Mouse (Mus musculus): Measurements from ENCODE around the gene Fryl. TPM values are rescaled to one million over a fixed set of nuclear protein-coding genes. Genes with fewer than 3 reads are reported as not detected.

Gene Fryl
- polyA plus RNA-seq, 1 experiment from 2014 or later: 47.4 TPM

GRCm38 (mm10) chr5:73186912-73187311 lies 69.5 kb downstream of the Fryl start:
- Histone ChIP-seq H3K36me3 (peaks cover 4% of the 10 kb centered on the region; the same call in 1 of the 2 replicates), H3K4me1 (0 out of 2 replicates have a peak, but pooled peaks cover 3% of the 10 kb centered on the region), H3K27me3 (no peaks in the 10 kb centered on the region), H3K4me2 (replicated peaks) (no peak overlapping the region), H3K9me3 (replicated peaks) (no peaks in the 10 kb centered on the region), H3K9ac (no peak overlapping the region), H3K27ac (no peak overlapping the region), H3K4me3 (no peak overlapping the region)
- ATAC-seq (ENCODE audit: low FRiP score): no peak
- 97% methylated on average over 5 of the region's 5 CpGs for WGBS

GRCm38 (mm10) chr5:73185424-73185823 lies 71.0 kb downstream of the Fryl start:
- Histone ChIP-seq H3K4me2 (replicated peaks) (no peak overlapping the region), H3K9ac (no peak overlapping the region), H3K4me3 (no peak overlapping the region), H3K9me3 (replicated peaks) (no peaks in the 10 kb centered on the region), H3K27ac (no peak overlapping the region), H3K36me3 (peaks cover 4% of the 10 kb centered on the region; the same call in 1 of the 2 replicates), H3K4me1 (0 out of 2 replicates have a peak, but pooled peaks cover 3% of the 10 kb centered on the region), H3K27me3 (no peaks in the 10 kb centered on the region)
- no peak for ATAC-seq (ENCODE audit: low FRiP score)
- 85% methylated on average over 4 of the region's 4 CpGs for WGBS

GRCm38 (mm10) chr5:73182701-73183447 lies 73.5 kb downstream of the Fryl start:
- no peak overlapping the region for H3K4me2 ChIP-seq (replicated peaks)
- H3K9me3 ChIP-seq (replicated peaks): no peaks in the 10 kb centered on the region
- H3K4me1 ChIP-seq: 0 out of 2 replicates have a peak, but pooled peaks cover 3% of the 10 kb centered on the region
- no peak for ATAC-seq (ENCODE audit: low FRiP score)
- peaks cover 4% of the 10 kb centered on the region; the same call in 1 of the 2 replicates for H3K36me3 ChIP-seq
- 89% methylated on average over 12 of the region's 12 CpGs for WGBS
- H3K9ac ChIP-seq: no peak overlapping the region
- H3K27me3 ChIP-seq: no peaks in the 10 kb centered on the region
- no peak overlapping the region for H3K4me3 ChIP-seq
- no peak overlapping the region for H3K27ac ChIP-seq

DNA sequence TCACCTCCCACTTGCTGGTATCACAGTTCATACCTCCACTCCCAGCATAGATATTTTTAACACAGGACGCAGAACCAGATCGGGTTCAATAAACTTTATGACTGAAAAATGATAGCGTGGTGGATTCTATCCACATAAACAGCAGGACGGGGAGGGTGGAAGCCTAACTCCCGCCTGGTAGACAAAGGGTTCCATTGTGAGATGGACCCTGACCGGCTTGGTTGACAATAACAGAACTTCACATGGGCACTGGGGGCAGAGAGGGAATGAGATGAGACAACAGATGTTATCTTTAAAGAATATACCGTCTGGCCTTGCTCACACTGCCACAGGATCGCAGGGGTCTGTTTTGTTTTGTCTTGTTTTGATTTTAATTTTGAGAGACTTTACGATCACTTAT lies 74.2 kb downstream of the Fryl start:
- WGBS: 41% methylated on average over 9 of the region's 9 CpGs
- ATAC-seq (ENCODE audit: low FRiP score): no peak
- no peak overlapping the region for H3K27ac ChIP-seq

GRCm38 (mm10) chr5:73176294-73176693 lies 80.1 kb downstream of the Fryl start:
- H3K4me2 ChIP-seq (replicated peaks): no peak overlapping the region
- no peaks in the 10 kb centered on the region for H3K27me3 ChIP-seq
- no peak overlapping the region for H3K9ac ChIP-seq
- H3K4me1 ChIP-seq: peaks cover 12% of the 10 kb centered on the region; the same call in 1 of the 2 replicates
- H3K9me3 ChIP-seq (replicated peaks): no peaks in the 10 kb centered on the region
- H3K36me3 ChIP-seq: no peaks in the 10 kb centered on the region
- no peak overlapping the region for H3K4me3 ChIP-seq
- peak; percentile 56; the same call in 1 of the 2 replicates for ATAC-seq (ENCODE audit: low FRiP score)
- no peak overlapping the region for H3K27ac ChIP-seq
- WGBS: 50% methylated on average over 4 of the region's 4 CpGs

More for the DNA sequence above, 74.2 kb downstream of the Fryl start:
- H3K9me3 ChIP-seq (replicated peaks): no peaks in the 10 kb centered on the region
- H3K9ac ChIP-seq: no peak overlapping the region
- H3K4me2 ChIP-seq (replicated peaks): no peak overlapping the region
- 0 out of 2 replicates have a peak, but pooled peaks cover 3% of the 10 kb centered on the region for H3K4me1 ChIP-seq
- no peak overlapping the region for H3K4me3 ChIP-seq
- H3K27me3 ChIP-seq: no peaks in the 10 kb centered on the region
- H3K36me3 ChIP-seq: peaks cover 4% of the 10 kb centered on the region; the same call in 1 of the 2 replicates

DNA sequence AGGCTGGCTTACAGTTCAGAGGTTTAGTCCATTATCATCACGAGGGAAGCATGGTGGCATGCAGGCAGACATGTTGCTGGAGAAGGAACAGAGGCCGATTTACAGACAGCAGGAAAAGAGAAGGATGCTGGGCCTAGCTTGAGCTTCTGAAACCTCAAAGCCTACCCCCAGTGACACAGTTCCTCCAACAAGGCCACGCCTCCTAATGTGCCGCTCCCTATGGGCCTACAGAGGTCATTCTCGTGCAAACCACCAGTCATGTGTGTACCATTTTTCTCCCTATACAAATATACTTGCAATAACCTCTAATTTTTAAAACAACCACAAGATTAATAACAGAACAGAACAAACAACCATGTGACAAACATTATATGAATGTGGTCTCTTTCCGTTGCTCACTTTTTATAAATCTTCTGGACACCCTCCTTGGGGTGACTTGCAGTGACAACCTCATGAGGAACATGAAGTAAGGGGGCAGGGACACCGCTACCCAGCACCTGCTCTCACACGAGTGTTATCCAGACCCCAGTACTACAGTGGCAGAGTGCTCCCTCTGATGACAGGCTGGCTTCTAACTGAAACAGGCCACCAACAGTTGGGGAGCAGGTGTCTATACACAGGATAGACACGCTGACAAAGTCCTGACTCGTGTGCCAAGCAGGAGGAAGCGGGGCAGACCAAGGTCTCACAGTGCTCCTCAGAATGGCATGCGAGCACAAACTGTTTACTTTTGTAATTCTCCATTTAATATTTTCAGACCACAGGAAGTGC lies 80.9 kb downstream of the Fryl start:
- H3K4me3 ChIP-seq: no peak overlapping the region
- peaks cover 16% of the 10 kb centered on the region; the same call in 1 of the 2 replicates for H3K4me1 ChIP-seq
- 84% methylated on average over 12 of the region's 12 CpGs for WGBS
- ATAC-seq (ENCODE audit: low FRiP score): no peak
- no peak overlapping the region for H3K9ac ChIP-seq
- H3K27ac ChIP-seq: no peak overlapping the region
- no peaks in the 10 kb centered on the region for H3K9me3 ChIP-seq (replicated peaks)
- no peak overlapping the region for H3K4me2 ChIP-seq (replicated peaks)
- no peaks in the 10 kb centered on the region for H3K36me3 ChIP-seq
- H3K27me3 ChIP-seq: no peaks in the 10 kb centered on the region

GRCm38 (mm10) chr5:73171876-73172480 lies 84.4 kb downstream of the Fryl start:
- no peaks in the 10 kb centered on the region for H3K27me3 ChIP-seq
- ATAC-seq (ENCODE audit: low FRiP score): no peak
- H3K4me1 ChIP-seq: peaks cover 35% of the 10 kb centered on the region
- H3K36me3 ChIP-seq: no peaks in the 10 kb centered on the region
- no peak overlapping the region for H3K9ac ChIP-seq
- WGBS: 68% methylated on average over 12 of the region's 12 CpGs
- no peak overlapping the region for H3K27ac ChIP-seq
- H3K9me3 ChIP-seq (replicated peaks): no peaks in the 10 kb centered on the region
- H3K4me2 ChIP-seq (replicated peaks): no peak overlapping the region
- H3K4me3 ChIP-seq: no peak overlapping the region

- H3K9ac ChIP-seq: no peak overlapping the region
- ATAC-seq (ENCODE audit: low FRiP score): 0 out of 2 replicates have a peak, but pooled peaks have one; percentile 56
- H3K4me1 ChIP-seq: peaks cover 31% of the 10 kb centered on the region
- H3K9me3 ChIP-seq (replicated peaks): no peaks in the 10 kb centered on the region
- no peaks in the 10 kb centered on the region for H3K36me3 ChIP-seq
- H3K27me3 ChIP-seq: no peaks in the 10 kb centered on the region
- no peak overlapping the region for H3K4me3 ChIP-seq
- WGBS: 36% methylated on average over 1 of the region's 1 CpGs
- no peak overlapping the region for H3K27ac ChIP-seq
- no peak overlapping the region for H3K4me2 ChIP-seq (replicated peaks)
These were observed 85.2 kb downstream of the Fryl start for GRCm38 (mm10) chr5:73171203-73171602.

GRCm38 (mm10) chr5:73168769-73169272 lies 87.6 kb downstream of the Fryl start:
- H3K27ac ChIP-seq: peak overlapping the region; percentile 48

GRCm38 (mm10) chr5:73167976-73168768 lies 88.2 kb downstream of the Fryl start:
- 77% methylated on average over 18 of the region's 18 CpGs for WGBS
- Histone ChIP-seq H3K9ac (0 out of 2 replicates have a peak overlapping the region, but pooled peaks have one; percentile 18), H3K4me3 (no peak overlapping the region), H3K27me3 (no peaks in the 10 kb centered on the region), H3K9me3 (replicated peaks) (no peaks in the 10 kb centered on the region), H3K4me1 (peaks cover 41% of the 10 kb centered on the region), H3K27ac (peak overlapping the region; percentile 48), H3K4me2 (replicated peaks) (no peak overlapping the region), H3K36me3 (no peaks in the 10 kb centered on the region)
- no peak for ATAC-seq (ENCODE audit: low FRiP score)

More at GRCm38 (mm10) chr5:73168769-73169272, 87.6 kb downstream of the Fryl start:
- no peak; the same call in 1 of the 2 replicates for ATAC-seq (ENCODE audit: low FRiP score)
- no peak overlapping the region for H3K4me2 ChIP-seq (replicated peaks)
- H3K4me1 ChIP-seq: peaks cover 39% of the 10 kb centered on the region
- H3K36me3 ChIP-seq: no peaks in the 10 kb centered on the region
- H3K4me3 ChIP-seq: no peak overlapping the region
- 43% methylated on average over 5 of the region's 5 CpGs for WGBS
- H3K9ac ChIP-seq: no peak overlapping the region
- no peaks in the 10 kb centered on the region for H3K9me3 ChIP-seq (replicated peaks)
- H3K27me3 ChIP-seq: no peaks in the 10 kb centered on the region

DNA sequence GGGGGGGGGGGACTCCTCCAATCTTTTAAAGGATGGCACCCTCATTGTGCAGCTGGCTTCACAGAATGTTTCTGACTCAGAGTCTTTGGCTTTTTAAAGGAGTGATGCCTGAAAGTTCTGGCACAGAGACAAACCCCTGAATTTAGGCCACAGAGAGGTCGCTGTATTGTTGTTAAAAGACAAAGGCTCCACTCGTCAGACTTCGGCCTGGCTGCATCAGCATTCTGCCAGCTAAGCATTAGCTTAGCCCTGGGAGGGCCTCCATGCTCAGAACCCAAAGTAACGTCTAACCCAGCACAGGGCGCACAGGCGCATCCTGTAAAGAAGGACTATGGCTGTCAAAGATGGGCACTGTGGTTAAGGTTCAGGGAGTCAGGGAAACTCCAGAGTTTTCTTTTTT lies 92.4 kb downstream of the Fryl start:
- Histone ChIP-seq H3K27ac (no peak overlapping the region), H3K9ac (0 out of 2 replicates have a peak overlapping the region, but pooled peaks have one; percentile 23), H3K4me2 (replicated peaks) (no peak overlapping the region), H3K4me3 (no peak overlapping the region), H3K4me1 (peaks cover 31% of the 10 kb centered on the region), H3K9me3 (replicated peaks) (no peaks in the 10 kb centered on the region), H3K27me3 (no peaks in the 10 kb centered on the region), H3K36me3 (no peaks in the 10 kb centered on the region)
- 34% methylated on average over 6 of the region's 6 CpGs for WGBS
- peak; percentile 23; the same call in 1 of the 2 replicates for ATAC-seq (ENCODE audit: low FRiP score)

Data from hindbrain, embryonic 12.5 days (tissue).